Mouse (Mus musculus) bone marrow, adult 2 months (tissue): ENCODE measurements around the gene Nrxn2. TPM values are rescaled to one million over a fixed set of nuclear protein-coding genes. Genes with fewer than 3 reads are reported as not detected.

Experiments used
- H3K27ac ChIP-seq: fragments of 200-500 bp; 2 replicates; pipeline ENCODE4 v1.5.1; 2012; ENCODE audit warnings: low read depth, mild to moderate bottlenecking, control low read depth, inconsistent platforms, low read length; ENCODE audit not compliant: control insufficient read depth, poor library complexity, insufficient read depth
- H3K4me1 ChIP-seq: fragments of 200-500 bp; 2 replicates; pipeline ENCODE4 v1.6.1; 2011; ENCODE audit warnings: low read length; ENCODE audit not compliant: control insufficient read depth, insufficient read depth
- H3K4me3 ChIP-seq: fragments of 200-500 bp; replicated peaks from 2 replicates; pipeline ENCODE3; 2011; ENCODE audit warnings: mild to moderate bottlenecking, low read depth, low read length, control low read depth; ENCODE audit not compliant: control insufficient read depth
- CTCF ChIP-seq: fragments of 200-500 bp; IDR thresholded peaks from 2 replicates; pipeline ENCODE4 v1.5.1; 2011; ENCODE audit warnings: low read length, control low read depth; ENCODE audit not compliant: control insufficient read depth, insufficient read depth
- POLR2A ChIP-seq: fragments of 200-500 bp; IDR thresholded peaks from 2 replicates; pipeline ENCODE4 v1.6.1; 2011; ENCODE audit warnings: low read depth, mild to moderate bottlenecking, control low read depth, low read length, borderline replicate concordance; ENCODE audit not compliant: control insufficient read depth
- WGBS: fragments of 180-500 bp; shearing (Covaris S2); methylation state at CpG from one replicate; pipeline ENCODE4 v1.1.7; 2018; 5-methylcytosine and 5-hydroxymethylcytosine counted together
- polyA plus RNA-seq: library from polyadenylated mRNA; stranded (reverse); fragments of >200 nt; gene quantifications from 2 replicates; pipeline ENCODE4 v1.2.4, GENCODE M21; 2011; ENCODE audit warnings: low replicate concordance; ENCODE audit not compliant: missing spikeins, insufficient read depth, insufficient read length

Gene Nrxn2
- polyA plus RNA-seq, 1 experiment: 8.8 TPM

GRCm38 (mm10) chr19:6494032-6494431 lies 75.5 kb downstream of the Nrxn2 start:
- Histone ChIP-seq H3K4me1 (no peaks in the 10 kb centered on the region), H3K4me3 (no peak overlapping the region), H3K27ac (no peak overlapping the region)
- WGBS: 54% methylated on average over 6 of the region's 7 CpGs
- TF ChIP-seq CTCF: no peak
- no peak for TF ChIP-seq POLR2A

- H3K4me3 ChIP-seq: no peak overlapping the region
- WGBS: 62% methylated on average over 18 of the region's 18 CpGs
- no peaks in the 10 kb centered on the region for H3K4me1 ChIP-seq
- H3K27ac ChIP-seq: no peak overlapping the region
- TF ChIP-seq POLR2A: no peak
- no peak for TF ChIP-seq CTCF
Observed at GRCm38 (mm10) chr19:6494504-6495170, 76.1 kb downstream of the Nrxn2 start.

- H3K4me1 ChIP-seq: no peaks in the 10 kb centered on the region
- no peak overlapping the region for H3K27ac ChIP-seq
- H3K4me3 ChIP-seq: no peak overlapping the region
- TF ChIP-seq CTCF: no peak
- TF ChIP-seq POLR2A: no peak
- 34% methylated on average over 8 of the region's 8 CpGs for WGBS
Observed at GRCm38 (mm10) chr19:6495714-6496113, 77.2 kb downstream of the Nrxn2 start.

- Histone ChIP-seq H3K4me3 (no peak overlapping the region), H3K4me1 (no peaks in the 10 kb centered on the region), H3K27ac (no peak overlapping the region)
- TF ChIP-seq POLR2A (no peak), CTCF (no peak)
- 18% methylated on average over 6 of the region's 6 CpGs for WGBS
Observed at GRCm38 (mm10) chr19:6496462-6497149, 78.1 kb downstream of the Nrxn2 start.

GRCm38 (mm10) chr19:6497150-6497801 lies 78.7 kb downstream of the Nrxn2 start:
- TF ChIP-seq CTCF (no peak), POLR2A (no peak)
- Histone ChIP-seq H3K4me3 (no peak overlapping the region), H3K4me1 (no peaks in the 10 kb centered on the region), H3K27ac (no peak overlapping the region)
- 1% methylated on average over 37 of the region's 39 CpGs for WGBS

- TF ChIP-seq CTCF (no peak), POLR2A (no peak)
- no peak overlapping the region for H3K27ac ChIP-seq
- H3K4me1 ChIP-seq: no peaks in the 10 kb centered on the region
- WGBS: 2% methylated on average over 39 of the region's 39 CpGs
- no peak overlapping the region for H3K4me3 ChIP-seq
Observed at GRCm38 (mm10) chr19:6497803-6498202, 79.3 kb downstream of the Nrxn2 start.

GRCm38 (mm10) chr19:6498350-6499131 lies 80.0 kb downstream of the Nrxn2 start:
- no peaks in the 10 kb centered on the region for H3K4me1 ChIP-seq
- 6% methylated on average over 37 of the region's 38 CpGs for WGBS
- no peak overlapping the region for H3K27ac ChIP-seq
- no peak overlapping the region for H3K4me3 ChIP-seq
- TF ChIP-seq CTCF (no peak), POLR2A (no peak)

GRCm38 (mm10) chr19:6499860-6500635 lies 81.5 kb downstream of the Nrxn2 start:
- no peaks in the 10 kb centered on the region for H3K4me1 ChIP-seq
- WGBS: 47% methylated on average over 6 of the region's 6 CpGs
- H3K27ac ChIP-seq: no peak overlapping the region
- TF ChIP-seq POLR2A: no peak
- no peak for TF ChIP-seq CTCF
- no peak overlapping the region for H3K4me3 ChIP-seq
